Mouse (Mus musculus): ENCODE data around the gene Lpar1.

Lpar1 gene

DNA sequence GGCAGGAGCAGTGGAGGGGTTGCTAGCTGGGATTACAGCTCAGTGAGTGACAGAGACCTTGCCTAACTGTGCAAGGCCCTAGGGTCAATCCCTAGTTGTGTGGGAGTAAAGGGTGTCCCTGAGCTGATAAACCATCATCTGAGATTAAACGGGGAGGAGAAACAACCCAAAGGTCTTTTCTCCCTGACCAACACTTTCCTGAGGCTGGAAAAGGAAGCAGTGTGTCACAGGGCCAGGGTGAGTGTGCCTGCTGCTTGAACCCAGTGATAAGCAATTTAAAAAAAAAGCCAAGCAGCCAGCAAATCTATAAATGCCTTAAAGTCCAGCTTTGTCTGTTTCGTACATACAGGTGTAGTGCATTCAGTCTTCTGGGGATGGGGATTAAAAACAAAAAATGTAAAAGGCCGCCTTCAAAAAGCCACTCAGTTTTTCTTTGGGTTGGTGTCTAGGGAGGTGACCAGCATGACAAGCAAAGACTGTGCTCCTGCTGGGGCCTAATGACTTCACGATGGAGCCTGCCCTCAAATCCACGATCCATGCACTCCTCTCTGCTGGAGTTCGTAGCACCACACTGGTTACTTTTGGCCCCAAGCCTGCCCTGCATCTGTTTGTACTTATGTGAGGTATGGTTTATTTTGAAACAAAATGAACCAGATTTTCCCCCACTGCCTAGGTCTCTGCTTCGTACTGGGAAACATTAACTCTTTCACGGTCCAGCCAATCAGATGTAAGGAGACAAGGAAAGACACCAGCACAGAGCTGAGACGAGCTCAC lies 35.3 kb downstream of the Lpar1 start:
- in situ Hi-C loops (cut with MboI; ENCODE audit: low pct_unique_long_range_greater_than_20kb in 1 of 2, low sequenced_read_pairs in 2 of 2, unreplicated experiment in 1 of 2): no loop called here

DNA sequence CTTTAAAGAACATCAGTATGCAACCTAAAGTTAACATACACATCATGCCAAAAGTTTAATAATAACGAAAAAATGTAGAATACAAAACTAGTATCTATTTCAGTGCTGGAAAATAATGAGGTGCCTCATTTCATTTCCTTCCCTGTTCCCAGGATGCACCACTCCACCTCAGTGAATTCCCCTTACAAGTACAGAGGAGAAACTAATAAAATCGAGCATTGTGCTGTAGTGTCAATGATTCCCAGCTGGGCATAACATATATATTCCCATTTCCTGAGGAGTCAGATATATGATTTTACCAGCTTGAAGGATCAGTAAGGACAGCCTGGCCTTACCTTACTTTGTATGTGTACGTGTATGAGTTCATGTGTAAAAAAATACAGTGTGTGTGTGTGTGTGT lies 36.9 kb downstream of the Lpar1 start:
- in situ Hi-C loops (cut with MboI; ENCODE audit: low pct_unique_long_range_greater_than_20kb in 1 of 2, low sequenced_read_pairs in 2 of 2, unreplicated experiment in 1 of 2): no loop called here

DNA sequence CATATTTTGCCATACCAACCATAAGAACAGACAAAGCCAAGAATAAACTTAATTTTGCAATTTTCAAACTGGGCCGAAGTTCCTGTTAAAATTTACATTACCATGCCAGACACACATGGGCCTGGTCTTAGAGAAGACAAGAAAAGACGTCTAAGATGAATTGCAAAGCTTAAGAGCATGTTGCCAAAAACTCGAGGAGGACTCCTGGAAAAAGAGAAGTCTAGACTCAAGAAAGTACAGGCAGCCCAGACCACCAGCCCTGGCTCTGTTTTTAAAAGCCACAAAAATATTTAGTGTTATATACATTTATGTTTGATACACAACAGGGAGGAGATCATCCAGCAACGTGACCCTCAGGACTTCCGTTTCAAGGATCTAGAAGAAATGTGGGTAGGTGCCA lies 37.5 kb downstream of the Lpar1 start:
- in situ Hi-C loops (cut with MboI; ENCODE audit: low pct_unique_long_range_greater_than_20kb in 1 of 2, low sequenced_read_pairs in 2 of 2, unreplicated experiment in 1 of 2): no loop called here

DNA sequence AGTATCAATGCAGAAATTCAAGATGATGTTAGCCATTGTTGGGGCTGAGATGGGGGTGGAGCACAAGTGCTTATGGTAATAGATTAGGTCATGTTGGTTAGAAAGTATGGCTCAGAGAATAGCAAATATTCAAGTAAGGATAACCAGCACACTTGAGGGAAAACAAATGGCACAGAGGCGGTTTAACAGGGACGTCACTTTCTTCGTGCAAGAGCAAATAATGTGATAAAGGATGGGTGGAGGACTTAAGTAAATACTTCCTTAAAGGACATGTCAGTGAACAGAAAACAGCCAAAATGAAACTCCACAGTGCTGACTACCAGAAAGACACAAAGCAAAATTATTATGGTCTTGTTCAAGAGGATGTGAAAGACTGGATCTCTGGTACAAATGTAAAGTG lies 42.1 kb downstream of the Lpar1 start:
- in situ Hi-C loops (cut with MboI; ENCODE audit: low pct_unique_long_range_greater_than_20kb in 1 of 2, low sequenced_read_pairs in 2 of 2, unreplicated experiment in 1 of 2): no loop called here

DNA sequence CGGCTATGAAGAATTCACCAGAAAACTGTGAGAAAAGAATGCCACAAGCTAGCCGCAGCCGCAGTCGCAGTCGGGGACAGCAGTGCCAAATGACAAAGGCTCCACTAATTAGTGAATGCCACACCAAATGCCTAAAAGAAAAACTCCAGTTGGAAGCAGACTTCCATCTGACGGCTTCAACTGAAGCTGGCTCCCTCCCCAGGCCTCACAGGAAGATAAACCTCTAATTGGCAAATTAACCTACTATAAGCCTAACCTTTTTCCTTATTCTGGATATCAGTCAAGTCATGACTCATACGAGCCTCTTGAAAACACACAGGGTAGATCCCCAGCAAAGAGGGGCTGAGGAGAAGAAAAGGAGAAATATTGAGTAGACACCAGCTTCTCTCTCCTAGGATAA lies 44.9 kb downstream of the Lpar1 start:
- in situ Hi-C loops (cut with MboI; ENCODE audit: low pct_unique_long_range_greater_than_20kb in 1 of 2, low sequenced_read_pairs in 2 of 2, unreplicated experiment in 1 of 2): no loop called here

DNA sequence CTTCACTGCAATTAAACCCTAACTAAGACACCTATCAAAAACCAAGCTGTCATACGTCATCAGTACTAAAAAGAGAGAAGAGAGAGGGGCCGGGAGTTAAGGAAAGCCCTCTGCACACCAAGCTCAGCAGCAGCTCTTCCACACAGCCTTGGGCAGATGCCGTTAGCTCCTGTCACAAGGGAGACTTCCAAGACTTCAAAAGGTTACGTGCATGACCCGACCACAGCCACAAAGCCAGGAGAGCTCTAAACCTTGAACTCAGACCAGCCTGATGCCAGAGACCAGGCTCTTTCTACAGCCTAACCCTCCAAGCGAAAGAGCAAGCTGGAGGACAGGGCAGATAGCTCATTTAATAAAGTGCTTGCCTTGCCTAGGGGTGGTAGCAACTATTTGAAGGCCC lies 46.2 kb downstream of the Lpar1 start:
- in situ Hi-C loops (cut with MboI; ENCODE audit: low pct_unique_long_range_greater_than_20kb in 1 of 2, low sequenced_read_pairs in 2 of 2, unreplicated experiment in 1 of 2): no loop called here

DNA sequence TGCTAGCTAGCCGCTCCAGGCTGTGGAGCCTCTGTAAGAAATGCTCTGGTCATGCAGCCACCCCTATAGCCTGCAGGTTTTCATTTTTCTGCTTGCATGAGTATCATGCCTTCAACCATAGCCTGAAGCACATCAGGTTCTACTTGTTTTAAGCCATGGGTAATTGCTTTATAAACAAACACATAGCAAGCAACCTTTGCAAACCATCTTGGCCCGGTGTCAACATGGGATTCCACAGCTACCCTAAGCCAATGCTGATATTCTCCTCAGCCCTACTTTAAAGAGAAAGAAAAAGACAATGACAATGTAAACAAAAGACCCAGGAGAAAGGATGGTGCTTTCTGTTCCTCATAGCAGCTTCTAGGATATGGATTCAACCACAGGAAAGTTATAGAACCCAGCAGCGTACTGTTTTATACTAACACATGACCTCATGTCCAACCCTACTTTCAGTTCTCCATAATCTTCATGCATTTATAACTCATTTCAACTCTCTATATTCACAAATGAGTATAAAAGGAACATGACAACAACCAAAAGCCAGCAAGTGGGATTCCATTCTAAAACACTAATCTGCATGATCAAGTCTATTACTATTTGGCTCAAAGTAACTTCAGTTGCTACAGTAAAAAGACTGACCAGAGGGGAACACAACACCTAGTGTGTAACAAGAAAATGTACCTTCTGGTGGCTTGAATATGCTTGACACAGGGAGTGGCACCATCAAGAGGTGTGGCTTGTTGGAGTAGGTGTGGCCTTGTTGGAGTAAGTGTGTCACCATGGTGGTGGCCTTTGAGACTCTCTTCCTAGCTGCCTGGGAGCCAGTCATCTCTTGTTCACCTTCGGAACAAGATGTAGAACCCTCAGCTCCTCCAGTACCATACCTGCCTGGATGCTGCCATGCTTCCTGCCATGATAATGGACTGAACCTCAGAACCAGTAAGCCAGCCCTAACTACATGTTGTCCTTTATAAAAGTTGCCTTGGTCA lies 46.9 kb downstream of the Lpar1 start:
- in situ Hi-C loops (cut with MboI; ENCODE audit: low pct_unique_long_range_greater_than_20kb in 1 of 2, low sequenced_read_pairs in 2 of 2, unreplicated experiment in 1 of 2): no loop called here

DNA sequence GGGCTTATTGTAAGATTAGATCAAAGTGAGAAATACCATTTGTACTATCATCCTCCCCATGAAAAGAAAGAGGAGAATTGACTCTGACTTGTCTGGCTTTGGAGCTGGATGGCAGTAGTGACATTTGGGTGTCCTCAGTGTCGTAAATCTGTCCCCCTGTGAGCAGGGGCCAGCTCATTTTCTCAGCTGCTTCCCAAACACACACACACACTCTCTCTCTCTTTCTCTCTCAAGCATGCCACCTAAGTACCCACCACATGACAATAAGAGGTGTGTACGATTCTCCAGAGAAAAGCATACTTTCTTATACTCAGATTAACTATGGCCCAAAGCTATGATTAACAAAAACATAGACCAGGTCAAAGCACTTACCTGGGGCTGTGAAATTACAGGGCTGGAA lies 49.4 kb downstream of the Lpar1 start:
- in situ Hi-C loops (cut with MboI; ENCODE audit: low pct_unique_long_range_greater_than_20kb in 1 of 2, low sequenced_read_pairs in 2 of 2, unreplicated experiment in 1 of 2): no loop called here

DNA sequence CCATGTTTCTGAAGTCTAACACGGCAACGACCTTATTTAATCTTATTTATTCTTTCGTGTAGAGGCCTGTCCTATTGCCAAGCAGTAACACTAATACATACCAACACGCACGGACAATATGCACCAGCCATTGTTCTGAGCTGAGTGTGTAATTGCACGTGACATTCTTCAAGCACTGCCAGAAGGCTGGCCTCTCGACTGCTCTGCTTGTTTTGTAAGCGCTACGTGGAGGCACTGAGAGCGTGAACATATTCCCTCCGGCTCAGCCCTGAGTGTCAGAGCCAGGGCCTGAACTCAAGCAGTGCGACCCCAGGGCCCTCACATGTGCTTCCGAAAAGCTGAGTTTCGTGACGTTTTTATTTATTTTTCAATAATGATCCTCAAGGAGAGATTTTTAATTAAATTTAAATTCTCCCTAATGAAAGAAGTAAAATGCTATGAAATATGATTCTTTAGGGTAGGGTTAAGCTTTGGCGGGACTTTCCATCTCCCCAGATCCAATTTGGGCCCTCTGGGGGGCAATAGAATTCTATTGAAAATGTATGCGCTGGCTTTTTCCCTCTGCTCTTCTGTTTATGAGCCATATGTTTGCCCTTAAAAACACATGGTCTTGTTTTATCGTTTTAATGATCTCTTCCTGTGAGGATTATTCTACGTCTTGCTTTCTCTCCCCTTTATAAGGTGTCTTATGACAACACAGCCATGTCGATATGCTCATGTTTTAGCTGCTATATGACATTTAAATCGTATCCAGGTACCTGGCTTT lies 52.5 kb downstream of the Lpar1 start:
- in situ Hi-C loops (cut with MboI; ENCODE audit: low pct_unique_long_range_greater_than_20kb in 1 of 2, low sequenced_read_pairs in 2 of 2, unreplicated experiment in 1 of 2): no loop called here

DNA sequence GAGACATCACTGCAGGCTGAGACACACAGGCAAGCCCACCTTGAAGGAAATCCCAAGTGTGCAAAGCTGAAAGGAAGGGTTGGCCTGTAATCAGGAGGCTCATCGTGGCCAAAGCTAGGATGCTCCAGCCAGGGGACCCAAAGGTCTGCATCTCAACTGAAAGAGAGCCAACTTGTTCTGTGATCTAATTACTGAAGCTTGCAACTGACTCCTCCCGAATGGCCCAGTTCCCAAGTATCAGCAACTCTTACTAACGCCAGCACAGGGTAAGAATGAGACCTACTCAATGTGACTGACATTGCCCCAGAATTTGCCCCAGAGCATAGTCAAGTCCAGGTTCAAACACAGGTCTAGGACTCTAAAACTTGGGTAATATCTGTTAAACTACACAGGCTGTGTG lies 53.9 kb downstream of the Lpar1 start:
- in situ Hi-C loops (cut with MboI; ENCODE audit: low pct_unique_long_range_greater_than_20kb in 1 of 2, low sequenced_read_pairs in 2 of 2, unreplicated experiment in 1 of 2): no loop called here

DNA sequence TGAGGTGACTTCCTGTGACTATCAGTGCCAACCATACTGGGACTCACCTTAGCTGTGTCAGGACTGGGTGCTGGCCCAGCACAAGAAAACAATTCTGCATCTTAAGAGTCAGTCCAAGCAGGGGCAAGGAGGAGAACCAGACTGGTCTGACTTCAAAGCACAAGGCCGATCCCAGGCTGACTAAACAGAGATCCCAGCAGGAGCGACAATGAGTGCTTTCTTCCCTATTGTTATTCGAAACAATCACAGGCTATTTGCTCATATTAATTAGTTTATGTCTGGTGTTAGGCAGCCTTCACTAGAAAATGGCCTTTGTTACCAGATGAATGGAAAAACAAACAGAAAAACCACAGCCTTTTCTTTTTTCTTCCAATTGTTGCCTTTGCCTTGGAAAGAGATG lies 54.5 kb downstream of the Lpar1 start:
- in situ Hi-C loops (cut with MboI; ENCODE audit: low pct_unique_long_range_greater_than_20kb in 1 of 2, low sequenced_read_pairs in 2 of 2, unreplicated experiment in 1 of 2): no loop called here

DNA sequence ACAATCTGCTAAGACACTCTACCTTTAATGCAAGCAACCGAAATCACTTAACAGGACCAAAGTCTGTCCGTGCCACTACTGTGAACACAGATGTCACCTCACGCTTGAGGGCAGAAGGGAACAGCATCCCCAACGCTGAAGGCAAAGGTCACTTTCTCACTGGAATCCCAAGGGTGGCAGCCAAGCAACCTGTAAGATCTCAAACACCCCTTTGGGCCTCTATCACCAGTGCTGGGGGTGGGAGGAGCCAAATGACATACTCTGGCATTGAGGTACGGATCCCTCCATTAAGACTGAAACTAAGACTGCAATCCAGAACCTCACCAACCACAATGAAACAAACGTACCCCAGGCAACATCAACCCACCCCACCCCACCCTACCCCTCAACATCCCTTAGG lies 55.0 kb downstream of the Lpar1 start:
- in situ Hi-C loops (cut with MboI; ENCODE audit: low pct_unique_long_range_greater_than_20kb in 1 of 2, low sequenced_read_pairs in 2 of 2, unreplicated experiment in 1 of 2): no loop called here

DNA sequence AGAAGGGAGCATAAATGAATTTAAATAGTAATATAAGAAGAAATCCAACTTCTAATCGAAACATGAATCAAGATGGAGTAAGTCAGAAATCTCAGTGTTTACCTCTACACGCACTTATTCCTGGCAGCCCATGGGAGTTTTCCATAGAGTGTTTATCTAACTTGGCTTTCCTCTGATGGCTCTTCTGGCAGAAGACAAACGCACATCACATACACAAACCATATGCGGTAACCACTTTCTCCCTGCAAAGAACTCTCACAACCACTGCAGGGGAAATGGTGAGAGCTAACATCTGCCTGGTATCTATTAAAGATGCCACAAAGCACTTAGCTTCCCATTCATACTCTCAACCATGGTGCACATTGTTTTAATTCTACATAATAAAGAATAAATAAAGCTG lies 56.4 kb downstream of the Lpar1 start:
- in situ Hi-C loops (cut with MboI; ENCODE audit: low pct_unique_long_range_greater_than_20kb in 1 of 2, low sequenced_read_pairs in 2 of 2, unreplicated experiment in 1 of 2): no loop called here

DNA sequence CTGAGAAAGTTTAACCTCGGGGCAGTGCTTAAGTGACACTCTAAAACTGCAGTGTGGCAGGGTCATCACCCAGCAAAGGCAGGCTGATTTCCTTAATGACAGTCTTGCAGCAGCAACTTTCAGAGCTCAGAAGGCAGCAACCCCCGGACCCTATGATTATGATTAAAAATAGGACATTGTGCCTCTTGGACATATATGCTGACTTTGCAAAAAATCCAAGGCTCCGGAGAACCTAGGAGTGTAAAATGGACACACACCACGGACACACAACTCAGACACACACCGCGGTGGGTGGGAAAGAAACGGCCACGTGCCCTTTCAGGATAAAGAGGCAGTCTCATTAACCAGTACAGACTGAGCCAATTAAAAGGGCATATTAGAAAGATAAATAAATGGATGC lies 57.0 kb downstream of the Lpar1 start:
- in situ Hi-C loops (cut with MboI; ENCODE audit: low pct_unique_long_range_greater_than_20kb in 1 of 2, low sequenced_read_pairs in 2 of 2, unreplicated experiment in 1 of 2): no loop called here

DNA sequence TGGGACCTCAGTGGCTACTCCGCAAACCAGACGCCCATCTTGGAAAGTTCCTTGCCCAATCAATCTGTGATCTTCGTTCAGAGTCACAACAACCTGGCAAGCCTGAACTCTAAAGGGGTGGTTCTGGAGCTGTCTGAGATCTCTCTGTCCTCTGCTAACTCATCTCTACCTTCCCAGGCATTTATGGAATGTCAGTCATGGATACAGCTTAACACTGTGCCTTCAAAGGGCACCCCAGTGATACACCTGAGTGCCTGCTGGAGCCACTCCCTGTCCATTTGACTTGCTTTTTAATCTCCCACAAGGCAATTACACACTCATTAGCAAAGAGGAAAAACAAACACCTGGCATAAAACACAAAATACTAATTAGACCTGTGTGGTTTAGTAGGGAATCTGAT lies 62.0 kb downstream of the Lpar1 start:
- in situ Hi-C loops (cut with MboI; ENCODE audit: low pct_unique_long_range_greater_than_20kb in 1 of 2, low sequenced_read_pairs in 2 of 2, unreplicated experiment in 1 of 2): no loop called here

DNA sequence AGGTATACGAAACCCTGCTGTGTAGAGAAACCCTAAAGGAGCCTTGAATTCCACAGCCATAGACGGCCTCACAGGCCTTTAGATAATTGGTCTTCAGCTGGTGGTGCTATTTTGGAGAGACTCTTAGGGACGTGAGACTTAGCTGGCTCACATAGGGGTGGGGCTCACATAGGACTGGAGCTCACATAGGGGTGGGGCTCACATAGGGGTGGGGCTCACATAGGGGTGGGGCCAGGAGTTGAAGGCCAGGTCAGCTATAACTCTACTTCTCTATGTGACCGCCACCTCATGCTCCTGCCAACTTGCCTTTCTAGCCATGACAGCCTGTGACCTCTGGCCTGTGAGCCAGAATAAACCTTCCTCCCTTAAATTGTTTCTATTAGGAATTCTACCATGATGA lies 63.3 kb downstream of the Lpar1 start:
- in situ Hi-C loops (cut with MboI; ENCODE audit: low pct_unique_long_range_greater_than_20kb in 1 of 2, low sequenced_read_pairs in 2 of 2, unreplicated experiment in 1 of 2): no loop called here

DNA sequence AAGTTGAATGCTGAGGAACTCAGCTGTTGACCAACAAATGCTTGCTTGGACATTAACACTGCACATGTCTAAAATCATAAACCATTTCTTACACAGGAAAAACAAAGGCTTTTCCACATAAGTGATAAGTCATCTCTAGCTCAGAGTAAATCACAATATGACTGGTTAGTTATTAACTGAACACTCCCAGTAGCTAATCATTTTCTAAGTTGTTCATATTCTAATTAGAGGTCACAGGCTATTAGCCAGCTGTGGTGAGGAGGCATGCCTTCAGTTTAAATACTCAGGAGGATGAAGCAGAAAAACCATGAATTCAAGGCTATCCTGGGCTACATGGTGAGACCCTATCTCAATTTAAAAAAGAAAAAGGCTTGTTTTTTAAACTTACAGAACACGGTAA lies 75.1 kb downstream of the Lpar1 start:
- in situ Hi-C loops (cut with MboI; ENCODE audit: low pct_unique_long_range_greater_than_20kb in 1 of 2, low sequenced_read_pairs in 2 of 2, unreplicated experiment in 1 of 2): no loop called here

DNA sequence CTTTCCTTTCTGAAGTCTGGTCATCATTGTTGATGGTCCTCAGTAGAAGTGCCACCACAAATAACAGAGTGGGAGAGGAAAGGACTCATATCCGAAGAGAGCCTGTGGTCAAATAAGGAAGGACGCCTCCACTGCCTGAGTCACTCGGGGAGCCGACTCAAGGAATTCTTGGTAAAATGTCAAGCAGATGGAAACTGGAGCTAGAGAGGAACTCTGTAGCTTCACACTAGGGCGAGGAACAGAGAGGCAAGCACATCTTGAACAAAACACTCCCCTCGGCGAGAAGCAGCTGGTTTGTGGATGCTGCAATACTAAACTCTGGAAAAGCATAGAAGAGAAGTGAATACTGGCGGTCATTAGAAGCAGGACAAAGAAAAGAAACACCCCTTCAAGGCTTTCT lies 76.0 kb downstream of the Lpar1 start:
- in situ Hi-C loops (cut with MboI; ENCODE audit: low pct_unique_long_range_greater_than_20kb in 1 of 2, low sequenced_read_pairs in 2 of 2, unreplicated experiment in 1 of 2): no loop called here

Measured in mouse embryonic stem cell (cell line).